Mouse (Mus musculus) lung, embryonic 14.5 days (tissue): Measurements from ENCODE around the gene Cyp2u1. TPM values are rescaled to one million over a fixed set of nuclear protein-coding genes. Genes with fewer than 3 reads are reported as not detected.

Source experiments
- ATAC-seq: fragments of 200-750 bp; cut with Nextera tagmentation; 2 replicates; pipeline ENCODE4 v1.8.0; 2017; ENCODE audit warnings: mild to moderate bottlenecking, moderate TSS enrichment, moderate library complexity; ENCODE audit not compliant: insufficient read depth
- DNase-seq: peaks from one replicate; pipeline ENCODE4 v3.0.0-alpha.2; 2015
- H3K27ac ChIP-seq: fragments of 300-500 bp; sonication (generic); 2 replicates; pipeline ENCODE4 v1.5.1; 2014; ENCODE audit warnings: low read depth, mild to moderate bottlenecking, moderate library complexity
- H3K27me3 ChIP-seq: fragments of 300-500 bp; sonication (generic); 2 replicates; pipeline ENCODE4 v1.6.1; 2014; ENCODE audit warnings: low read length, control low read depth; ENCODE audit not compliant: insufficient read depth
- H3K36me3 ChIP-seq: fragments of 300-500 bp; sonication (generic); 2 replicates; pipeline ENCODE4 v1.6.1; 2014; ENCODE audit warnings: control low read depth; ENCODE audit not compliant: insufficient read depth
- H3K4me1 ChIP-seq: fragments of 300-500 bp; sonication (generic); 2 replicates; pipeline ENCODE4 v1.6.1; 2014; ENCODE audit warnings: antibody characterized with exemption, control low read depth; ENCODE audit not compliant: insufficient read depth
- H3K4me2 ChIP-seq: fragments of 300-500 bp; sonication (generic); 2 replicates; pipeline ENCODE4 v1.6.1; 2014; ENCODE audit warnings: mild to moderate bottlenecking
- H3K4me3 ChIP-seq: fragments of 300-500 bp; sonication (generic); 2 replicates; pipeline ENCODE4 v1.5.1; 2014; ENCODE audit warnings: low read depth, low read length
- H3K9ac ChIP-seq: fragments of 300-500 bp; sonication (generic); 2 replicates; pipeline ENCODE4 v1.6.1; 2014
- H3K9me3 ChIP-seq: fragments of 300-500 bp; sonication (generic); 2 replicates; pipeline ENCODE4 v1.6.1; 2016; ENCODE audit warnings: low read depth, low read length, control low read depth
- CTCF ChIP-seq: IDR thresholded peaks from 2 replicates; pipeline ENCODE4 v1.5.1; 2016; ENCODE audit warnings: antibody characterized with exemption, low read depth
- WGBS: fragments of 180-500 bp; shearing (Covaris S2); extraction: QIAGEN DNeasy Blood & Tissue Kit; methylation state at CpG from one replicate; pipeline ENCODE4 v1.1.7; 2014; 5-methylcytosine and 5-hydroxymethylcytosine counted together
- polyA plus RNA-seq: library from polyadenylated mRNA; unstranded; fragments of >200 nt; fragmentation: Nextera tagmentation; extraction: Ambion mirVana; gene quantifications from 2 replicates; pipeline ENCODE4 v1.2.1, GENCODE M21; 2014

The Cyp2u1 gene
- polyA plus RNA-seq, 1 experiment from 2014 or later = 1.9 TPM

GRCm38 (mm10) chr3:131306255-131306654 is 3.2 kb upstream of the Cyp2u1 start:
- 85% methylated on average over 7 of the region's 7 CpGs for WGBS
- TF ChIP-seq CTCF = no peak
- Histone ChIP-seq H3K9ac (no peak overlapping the region), H3K27ac (no peak overlapping the region), H3K9me3 (peaks cover 12% of the 10 kb centered on the region; the same call in 1 of the 2 replicates), H3K27me3 (no peaks in the 10 kb centered on the region), H3K4me2 (no peak overlapping the region), H3K4me3 (no peak overlapping the region), H3K4me1 (no peaks in the 10 kb centered on the region), H3K36me3 (no peaks in the 10 kb centered on the region)
- ATAC-seq (no peak), DNase-seq (no peak)

- no peaks in the 10 kb centered on the region for H3K36me3 ChIP-seq
- DNase-seq = no peak
- H3K9me3 ChIP-seq = no peaks in the 10 kb centered on the region
- WGBS = 19% methylated on average over 5 of the region's 5 CpGs
- H3K4me1 ChIP-seq = no peaks in the 10 kb centered on the region
- H3K4me2 ChIP-seq = peak overlapping the region; percentile 100
- H3K27me3 ChIP-seq = no peaks in the 10 kb centered on the region
- H3K4me3 ChIP-seq = peak overlapping the region; percentile 69
- TF ChIP-seq CTCF = no peak
- ATAC-seq = no peak
- no peak overlapping the region for H3K27ac ChIP-seq
- H3K9ac ChIP-seq = no peak overlapping the region
Measured at GRCm38 (mm10) chr3:131303320-131303714, 290 bp upstream of the Cyp2u1 start.

DNA sequence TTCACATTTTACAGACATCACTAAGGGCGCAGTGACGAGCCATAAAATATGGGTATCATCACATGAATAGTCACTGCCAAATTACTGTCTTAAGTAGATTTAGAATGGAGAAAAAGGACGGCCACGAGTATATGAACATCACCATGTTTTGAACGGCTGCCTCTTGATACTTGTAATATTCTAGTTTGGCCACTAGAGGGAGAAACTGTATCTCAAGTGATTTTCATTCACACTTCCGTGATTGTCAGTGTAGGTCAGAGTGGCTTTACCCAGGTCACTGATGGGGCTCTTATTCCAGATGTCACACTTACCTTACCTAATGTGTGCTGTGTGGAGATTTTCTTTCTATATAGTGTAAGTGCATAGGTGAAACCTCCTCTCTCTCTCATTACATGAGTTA is 3.1 kb downstream of the Cyp2u1 start:
- peak; percentile 82 for DNase-seq
- no peak overlapping the region for H3K4me3 ChIP-seq

GRCm38 (mm10) chr3:131299078-131299477 is 3.9 kb downstream of the Cyp2u1 start:
- no peak overlapping the region for H3K4me2 ChIP-seq
- no peak for TF ChIP-seq CTCF
- no peaks in the 10 kb centered on the region for H3K36me3 ChIP-seq
- WGBS = 72% methylated on average over 9 of the region's 9 CpGs
- peaks cover 9% of the 10 kb centered on the region; the same call in 1 of the 2 replicates for H3K4me1 ChIP-seq
- no peaks in the 10 kb centered on the region for H3K9me3 ChIP-seq
- no peak overlapping the region for H3K27ac ChIP-seq
- H3K4me3 ChIP-seq = no peak overlapping the region
- H3K9ac ChIP-seq = no peak overlapping the region
- H3K27me3 ChIP-seq = no peaks in the 10 kb centered on the region
- peak; percentile 42 for DNase-seq
- ATAC-seq = no peak

More for the DNA sequence above, 3.1 kb downstream of the Cyp2u1 start:
- Histone ChIP-seq H3K4me2 (no peak overlapping the region), H3K27me3 (no peaks in the 10 kb centered on the region), H3K36me3 (no peaks in the 10 kb centered on the region), H3K27ac (no peak overlapping the region), H3K9me3 (no peaks in the 10 kb centered on the region), H3K9ac (no peak overlapping the region), H3K4me1 (peaks cover 9% of the 10 kb centered on the region; the same call in 1 of the 2 replicates)
- ATAC-seq = no peak
- WGBS = 6% methylated on average over 6 of the region's 6 CpGs
- peak; percentile 82 for TF ChIP-seq CTCF

GRCm38 (mm10) chr3:131296893-131297292 is 6.1 kb downstream of the Cyp2u1 start:
- Histone ChIP-seq H3K9ac (no peak overlapping the region), H3K27me3 (no peaks in the 10 kb centered on the region), H3K4me1 (peaks cover 9% of the 10 kb centered on the region; the same call in 1 of the 2 replicates), H3K4me2 (no peak overlapping the region), H3K9me3 (no peaks in the 10 kb centered on the region), H3K27ac (no peak overlapping the region), H3K36me3 (no peaks in the 10 kb centered on the region), H3K4me3 (no peak overlapping the region)
- TF ChIP-seq CTCF = no peak
- WGBS = 83% methylated on average over 7 of the region's 7 CpGs
- ATAC-seq (no peak), DNase-seq (no peak)

- H3K4me3 ChIP-seq = no peak overlapping the region
- peaks cover 9% of the 10 kb centered on the region; the same call in 1 of the 2 replicates for H3K4me1 ChIP-seq
- H3K36me3 ChIP-seq = no peaks in the 10 kb centered on the region
- WGBS = 38% methylated on average over 12 of the region's 12 CpGs
- 0 out of 2 replicates have a peak overlapping the region, but pooled peaks have one; percentile 3 for H3K4me2 ChIP-seq
- no peaks in the 10 kb centered on the region for H3K27me3 ChIP-seq
- no peak overlapping the region for H3K9ac ChIP-seq
- H3K27ac ChIP-seq = peak overlapping the region; percentile 58
- no peaks in the 10 kb centered on the region for H3K9me3 ChIP-seq
- no peak for TF ChIP-seq CTCF
- ATAC-seq = peak; percentile 62; the same call in 1 of the 2 replicates
- DNase-seq = peak; percentile 79
Measured at GRCm38 (mm10) chr3:131295513-131296200, 7.4 kb downstream of the Cyp2u1 start.

GRCm38 (mm10) chr3:131294503-131294902 is 8.5 kb downstream of the Cyp2u1 start:
- WGBS = 44% methylated on average over 3 of the region's 3 CpGs
- no peak overlapping the region for H3K9ac ChIP-seq

More at GRCm38 (mm10) chr3:131294503-131294902, 8.5 kb downstream of the Cyp2u1 start:
- Histone ChIP-seq H3K27me3 (no peaks in the 10 kb centered on the region), H3K4me2 (no peak overlapping the region), H3K4me1 (peaks cover 9% of the 10 kb centered on the region; the same call in 1 of the 2 replicates), H3K9me3 (no peaks in the 10 kb centered on the region), H3K4me3 (no peak overlapping the region), H3K36me3 (no peaks in the 10 kb centered on the region), H3K27ac (no peak overlapping the region)
- ATAC-seq = no peak
- no peak for DNase-seq
- 0 out of 2 replicates have a peak, but pooled peaks have one; percentile 23 for TF ChIP-seq CTCF
